Mouse (Mus musculus) limb, embryonic 14.5 days (tissue): ENCODE measurements around the gene Invs. TPM values are rescaled to one million over a fixed set of nuclear protein-coding genes. Genes with fewer than 3 reads are reported as not detected.
A peak's percentile ranks its signal among the peaks of the same experiment; 100 is the strongest.

Source experiments
- ATAC-seq: fragments of 200-750 bp; cut with Nextera tagmentation; 2 replicates; pipeline ENCODE4 v1.8.0; 2017; ENCODE audit warnings: low read depth, moderate number of reproducible peaks, moderate TSS enrichment; ENCODE audit not compliant: low FRiP score
- DNase-seq: peaks from one replicate; pipeline ENCODE4 v3.0.0-alpha.2; 2015; ENCODE audit warnings: low spot score
- H3K27ac ChIP-seq: fragments of 300-500 bp; sonication (generic); replicated peaks from 2 replicates; pipeline ENCODE4 v1.5.1; 2014; ENCODE audit warnings: low read depth, mild to moderate bottlenecking, low read length, moderate library complexity, mixed read lengths
- H3K27me3 ChIP-seq: fragments of 300-500 bp; sonication (generic); 2 replicates; pipeline ENCODE4 v1.6.1; 2014; ENCODE audit warnings: low read length, mixed read lengths; ENCODE audit not compliant: control insufficient read depth, insufficient read depth
- H3K36me3 ChIP-seq: fragments of 300-500 bp; sonication (generic); 2 replicates; pipeline ENCODE4 v1.6.1; 2014; ENCODE audit warnings: mild to moderate bottlenecking, low read length, moderate library complexity, mixed read lengths; ENCODE audit not compliant: control insufficient read depth, insufficient read depth
- H3K4me1 ChIP-seq: fragments of 300-500 bp; sonication (generic); 2 replicates; pipeline ENCODE4 v1.6.1; 2014; ENCODE audit warnings: antibody characterized with exemption, low read length, mixed read lengths; ENCODE audit not compliant: control insufficient read depth, insufficient read depth
- H3K4me2 ChIP-seq: fragments of 300-500 bp; sonication (generic); replicated peaks from 2 replicates; pipeline ENCODE4 v1.6.1; 2014; ENCODE audit warnings: low read depth, mild to moderate bottlenecking, low read length, moderate library complexity; ENCODE audit not compliant: severe bottlenecking
- H3K4me3 ChIP-seq: fragments of 300-500 bp; sonication (generic); replicated peaks from 2 replicates; pipeline ENCODE4 v1.5.1; 2014; ENCODE audit warnings: low read length
- H3K9ac ChIP-seq: fragments of 300-500 bp; sonication (generic); 2 replicates; pipeline ENCODE4 v1.6.1; 2014; ENCODE audit warnings: mild to moderate bottlenecking, low read depth, low read length, moderate library complexity; ENCODE audit not compliant: severe bottlenecking
- H3K9me3 ChIP-seq: fragments of 300-500 bp; sonication (generic); 2 replicates; pipeline ENCODE4 v1.6.1; 2016; ENCODE audit warnings: low read length; ENCODE audit not compliant: control insufficient read depth
- POLR2A ChIP-seq: fragments of 200-500 bp; IDR thresholded peaks from 2 replicates; pipeline ENCODE4 v1.8.0; 2012; ENCODE audit warnings: inconsistent platforms, mild to moderate bottlenecking, moderate library complexity, borderline replicate concordance; ENCODE audit not compliant: insufficient read depth, insufficient read length; ENCODE audit errors: extremely low read depth
- WGBS: fragments of 180-500 bp; shearing (Covaris S2); extraction: QIAGEN DNeasy Blood & Tissue Kit; methylation state at CpG from one replicate; pipeline ENCODE4 v1.1.7; 2014; 5-methylcytosine and 5-hydroxymethylcytosine counted together
- polyA plus RNA-seq, 2 experiments: library from polyadenylated mRNA; depleted of rRNA in 1 of 2; stranded (reverse) in 1 of 2; unstranded in 1 of 2; fragments of >200 nt; fragmentation: Nextera tagmentation in 1 of 2; extraction: Ambion mirVana in 1 of 2; gene quantifications; 2 replicates each; pipeline versions ENCODE4 v1.2.1 to v1.2.3; 2012 to 2014

The Invs gene
- polyA plus RNA-seq, 2 experiments, result 6.5 to 7.8 TPM

GRCm38 (mm10) chr4:48472792-48473650, 193.5 kb downstream of the Invs start, which contains the start of gene Tex10:
Gene Tex10 (minus strand): TSS chr4:48473459.
- WGBS, result 3% methylated on average over 82 of the region's 89 CpGs
- peak; percentile 82 for DNase-seq

GRCm38 (mm10) chr4:48473651-48474011, 194.1 kb downstream of the Invs start:
- Histone ChIP-seq H3K27ac (no peak overlapping the region), H3K4me2 (peak overlapping the region; percentile 70), H3K36me3 (peaks cover 2% of the 10 kb centered on the region), H3K27me3 (no peaks in the 10 kb centered on the region), H3K9me3 (no peaks in the 10 kb centered on the region), H3K4me1 (peaks cover 9% of the 10 kb centered on the region), H3K9ac (no peak overlapping the region), H3K4me3 (peak overlapping the region; percentile 80)
- ATAC-seq, result no peak
- 76% methylated on average over 2 of the region's 2 CpGs for WGBS
- no peak for DNase-seq
- no peak for TF ChIP-seq POLR2A

More at GRCm38 (mm10) chr4:48472792-48473650, 193.5 kb downstream of the Invs start, which contains the start of gene Tex10:
- Histone ChIP-seq H3K9ac (peak within 1 kb of the TSS; percentile 87), H3K27me3 (no peaks in the 10 kb centered on the region), H3K27ac (peak within 1 kb of the TSS; percentile 74), H3K4me3 (peak within 1 kb of the TSS; percentile 80), H3K4me1 (peaks cover 9% of the 10 kb centered on the region), H3K36me3 (peaks cover 8% of the 10 kb centered on the region), H3K4me2 (peak within 1 kb of the TSS; percentile 70), H3K9me3 (no peaks in the 10 kb centered on the region)
- TF ChIP-seq POLR2A, result peak; percentile 53; the same call in 1 of the 2 replicates
- ATAC-seq, result peak; percentile 98

GRCm38 (mm10) chr4:48481287-48481686, 201.7 kb downstream of the Invs start:
- Histone ChIP-seq H3K4me2 (no peak overlapping the region), H3K27me3 (no peaks in the 10 kb centered on the region), H3K27ac (no peak overlapping the region), H3K4me1 (no peaks in the 10 kb centered on the region), H3K4me3 (no peak overlapping the region), H3K9me3 (no peaks in the 10 kb centered on the region), H3K9ac (no peak overlapping the region), H3K36me3 (no peaks in the 10 kb centered on the region)
- no peak for TF ChIP-seq POLR2A
- ATAC-seq, result no peak
- WGBS, result 38% methylated on average over 2 of the region's 2 CpGs
- peak; percentile 23 for DNase-seq

Other genes with a start within 250 kb of the Invs start
- gene Nr4a3, start 234.6 kb upstream of the Invs start, polyA plus RNA-seq (2012; rRNA removed), result 0.79 and 1.3 TPM in 2 replicates
- 0.44 and 0.59 TPM in 2 replicates for gene Nr4a3, start 234.6 kb upstream of the Invs start, polyA plus RNA-seq (2014; fragmentation: Nextera tagmentation; extraction: Ambion mirVana)
- 15.3 and 17.1 TPM in 2 replicates for gene Stx17, start 154.8 kb upstream of the Invs start, polyA plus RNA-seq (2012; rRNA removed)
- gene Stx17, start 154.8 kb upstream of the Invs start, polyA plus RNA-seq (2014; fragmentation: Nextera tagmentation; extraction: Ambion mirVana), result 32.0 and 36.3 TPM in 2 replicates
- gene Erp44, start 202 bp upstream of the Invs start, polyA plus RNA-seq (2012; rRNA removed), result 36.1 and 44.9 TPM in 2 replicates
- gene Erp44, start 202 bp upstream of the Invs start, polyA plus RNA-seq (2014; fragmentation: Nextera tagmentation; extraction: Ambion mirVana), result 84.6 TPM in 2 replicates
- 39.3 and 40.5 TPM in 2 replicates for gene Tex10, start 193.7 kb downstream of the Invs start, polyA plus RNA-seq (2012; rRNA removed)
- 59.2 and 65.1 TPM in 2 replicates for gene Tex10, start 193.7 kb downstream of the Invs start, polyA plus RNA-seq (2014; fragmentation: Nextera tagmentation; extraction: Ambion mirVana)